Mouse (Mus musculus) small intestine, adult 2 months (tissue): ENCODE data around the gene Zfp462.

Experiments used
- CTCF ChIP-seq: fragments of 200-500 bp; IDR thresholded peaks from 2 replicates; pipeline ENCODE4 v1.5.1; 2012; ENCODE audit warnings: low read depth, mild to moderate bottlenecking, control low read depth, inconsistent platforms, low read length, moderate library complexity, mixed read lengths; ENCODE audit not compliant: insufficient replicate concordance, insufficient read length; ENCODE audit errors: extremely low read depth
- POLR2A ChIP-seq: fragments of 200-500 bp; IDR thresholded peaks from 2 replicates; pipeline ENCODE4 v1.6.1; 2012; ENCODE audit warnings: low read depth, mild to moderate bottlenecking, control low read depth, inconsistent platforms, low read length, moderate library complexity

DNA sequence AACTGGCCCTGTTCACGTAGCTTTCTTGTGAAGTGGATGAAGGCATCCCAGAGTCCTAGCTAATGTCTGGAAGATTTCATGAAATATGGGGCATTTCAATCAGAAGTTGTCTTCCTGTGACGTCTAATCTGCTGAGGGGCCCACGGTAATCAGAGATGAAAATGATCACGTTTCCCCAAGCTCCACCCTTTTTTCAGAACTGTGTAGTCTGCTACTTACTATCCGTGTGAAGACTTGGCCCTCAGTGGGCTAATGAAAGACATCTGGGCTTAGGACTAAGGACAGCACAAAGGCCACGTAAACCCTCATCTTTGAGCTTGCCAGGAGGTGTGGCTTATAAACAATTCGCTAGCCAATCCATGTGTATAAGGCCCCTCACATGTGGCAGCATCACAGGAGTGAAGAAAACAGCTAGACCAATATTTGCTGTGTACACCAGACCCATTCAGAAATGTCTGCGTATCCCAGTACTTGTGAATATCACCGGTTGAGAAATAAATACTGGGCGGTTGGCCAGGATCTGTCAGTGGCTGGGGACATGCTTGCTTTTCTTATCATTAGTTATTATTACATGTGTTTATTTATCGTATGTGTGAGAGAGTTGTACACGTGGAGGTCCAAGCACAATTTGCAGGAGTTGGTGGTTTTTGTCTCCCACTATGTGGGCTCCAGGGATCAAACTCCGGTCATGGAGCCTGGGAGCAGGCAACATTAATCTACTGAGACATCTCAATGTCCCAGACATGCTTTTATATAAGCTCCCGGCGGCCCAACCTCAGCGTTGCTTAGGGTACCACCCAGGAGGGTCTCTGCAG, 133.3 kb downstream of the Zfp462 start:
- TF ChIP-seq CTCF: no peak
- TF ChIP-seq POLR2A: no peak
